Mouse (Mus musculus): ENCODE results near the gene Unc5c.

- no peak for TF ChIP-seq EP300 (IDR thresholded peaks at IDR 0.05; ENCODE audit: low read depth)
- no peak for TF ChIP-seq CTCF (IDR thresholded peaks at IDR 0.05; ENCODE audit: low read depth)
Measured at GRCm38 (mm10) chr3:141528751-141529150, 63.7 kb downstream of the Unc5c start.
